In genomic region chr8:128652399-128653109, GRCm38 (mm10) we compare ENCODE assay signal across 8 mouse cellular contexts. TPM values are rescaled to one million over a fixed set of nuclear protein-coding genes. Genes with fewer than 3 reads are reported as not detected.
A peak's percentile ranks its signal among the peaks of the same experiment; 100 is the strongest.
DNase-seq lines count a peak whose midpoint lies in the region; ATAC-seq and TF ChIP-seq lines count a peak whose summit lies in the region.

No protein-coding gene starts in this region.

- peak; percentile 82 for TF ChIP-seq CTCF in forebrain, postnatal 0 days (IDR thresholded peaks at IDR 0.05; ENCODE audit: low read depth)

- no peaks in the 10 kb centered on the region for H3K36me3 ChIP-seq in forebrain, postnatal 0 days (ENCODE audit: insufficient read depth)
- no peaks in the 10 kb centered on the region for H3K36me3 ChIP-seq in forebrain, embryonic 16.5 days (ENCODE audit: control insufficient read depth, insufficient read depth)
- no peaks in the 10 kb centered on the region for H3K36me3 ChIP-seq in neural tube, embryonic 15.5 days

- H3K27ac ChIP-seq in forebrain, postnatal 0 days (ENCODE audit: low read depth, low read length), result no peak overlapping the region
- H3K27ac ChIP-seq in forebrain, embryonic 16.5 days (ENCODE audit: low read length), result no peak overlapping the region
- H3K27ac ChIP-seq in neural tube, embryonic 15.5 days (replicated peaks), result no peak overlapping the region

- H3K4me2 ChIP-seq in forebrain, postnatal 0 days (ENCODE audit: low read depth), result no peak overlapping the region
- no peak overlapping the region for H3K4me2 ChIP-seq in forebrain, embryonic 16.5 days (ENCODE audit: low read length)
- no peak overlapping the region for H3K4me2 ChIP-seq in neural tube, embryonic 15.5 days

- no peak overlapping the region for H3K4me3 ChIP-seq in forebrain, postnatal 0 days (ENCODE audit: low read depth, low read length)
- no peak overlapping the region for H3K4me3 ChIP-seq in forebrain, embryonic 16.5 days (replicated peaks; ENCODE audit: low read length)
- H3K4me3 ChIP-seq in neural tube, embryonic 15.5 days (replicated peaks), result no peak overlapping the region

- no peak for ATAC-seq in forebrain, postnatal 0 days
- ATAC-seq in forebrain, embryonic 16.5 days, result no peak
- ATAC-seq in neural tube, embryonic 15.5 days (ENCODE audit: low FRiP score), result no peak
- ATAC-seq in monocyte, adult 5-6 weeks (replicated peaks; ENCODE audit: insufficient number of reproducible peaks, low FRiP score, low TSS enrichment, poor library complexity, severe bottlenecking), result no peak

- H3K27me3 ChIP-seq in forebrain, postnatal 0 days (ENCODE audit: insufficient read depth, low read length), result no peaks in the 10 kb centered on the region
- no peaks in the 10 kb centered on the region for H3K27me3 ChIP-seq in forebrain, embryonic 16.5 days (replicated peaks; ENCODE audit: control insufficient read depth, insufficient read depth, low read length)
- H3K27me3 ChIP-seq in neural tube, embryonic 15.5 days (replicated peaks), result no peaks in the 10 kb centered on the region

- peaks cover 5% of the 10 kb centered on the region; the same call in 1 of the 2 replicates for H3K4me1 ChIP-seq in forebrain, postnatal 0 days (ENCODE audit: insufficient read depth)
- H3K4me1 ChIP-seq in forebrain, embryonic 16.5 days (replicated peaks; ENCODE audit: control insufficient read depth, insufficient read depth, low read length), result peaks cover 6% of the 10 kb centered on the region
- peaks cover 17% of the 10 kb centered on the region for H3K4me1 ChIP-seq in neural tube, embryonic 15.5 days

- peak; percentile 80 for DNase-seq in forebrain, postnatal 0 days
- peak; percentile 23 for DNase-seq in neural tube, embryonic 10.5 days (ENCODE audit: extremely low spot score, low spot score)
- peak; percentile 52 for DNase-seq in cerebellum, adult 9-10 months
- DNase-seq in kidney, postnatal 4 days, result peak; percentile 55 to 67
- peak; percentile 35 for DNase-seq in naive thymus-derived CD4-positive, alpha-beta T cell, adult 2 months (ENCODE audit: low read depth)

- H3K9me3 ChIP-seq in forebrain, postnatal 0 days (ENCODE audit: low read length), result no peaks in the 10 kb centered on the region
- no peaks in the 10 kb centered on the region for H3K9me3 ChIP-seq in forebrain, embryonic 16.5 days (ENCODE audit: control insufficient read depth, low read length)
- H3K9me3 ChIP-seq in neural tube, embryonic 15.5 days (replicated peaks), result no peaks in the 10 kb centered on the region

- 40% methylated on average over 6 of the region's 6 CpGs for WGBS in forebrain, postnatal 0 days
- WGBS in forebrain, embryonic 16.5 days, result 45% methylated on average over 6 of the region's 6 CpGs
- 50% methylated on average over 6 of the region's 6 CpGs for WGBS in neural tube, embryonic 15.5 days

- H3K9ac ChIP-seq in forebrain, postnatal 0 days, result no peak overlapping the region
- H3K9ac ChIP-seq in forebrain, embryonic 16.5 days (replicated peaks; ENCODE audit: low read depth, low read length), result no peak overlapping the region
- no peak overlapping the region for H3K9ac ChIP-seq in neural tube, embryonic 15.5 days (replicated peaks)

RNA-seq across cellular contexts. Expression of gene Itgb1, which starts 32.9 kb away (rescaled TPM):
- 56.7 and 82.3 TPM in 2 replicates for total RNA-seq in forebrain, postnatal 0 days (2014; rRNA removed)
- 55.6 and 61.5 TPM in 2 replicates for polyA plus RNA-seq in forebrain, postnatal 0 days (2015; fragmentation: Nextera tagmentation; extraction: Ambion mirVana)
- polyA plus RNA-seq in forebrain, embryonic 16.5 days (2015; fragmentation: Nextera tagmentation; extraction: Ambion mirVana), result 85.4 and 109 TPM in 2 replicates
- 91.7 and 119 TPM in 2 replicates for polyA plus RNA-seq in neural tube, embryonic 15.5 days (2015; fragmentation: Nextera tagmentation; extraction: Ambion mirVana)
- total RNA-seq in monocyte, adult 5-6 weeks (2017), result 769 to 823 TPM (median 817 TPM) in 3 replicates

Comparison
In these comparisons a context has a peak if more than half of its experiments do, and no peak if none do; other contexts are left out.
1. DNase-seq: peak in every context shown above with its lines; median percentile 80 in forebrain, postnatal 0 days; 61 in kidney, postnatal 4 days; 52 in cerebellum, adult 9-10 months; 35 in naive thymus-derived CD4-positive, alpha-beta T cell, adult 2 months; 23 in neural tube, embryonic 10.5 days.